Mouse (Mus musculus): Measurements from ENCODE around the gene Rab4a. TPM values are rescaled to one million over a fixed set of nuclear protein-coding genes. Genes with fewer than 3 reads are reported as not detected.
"Not testable (repeated sequence)": the region's sequence is repeated elsewhere in the genome, so short reads cannot be mapped to it uniquely, and the experiment has no call there.

The Rab4a gene
- total RNA-seq, 1 experiment from 2014 or later = 20.0 TPM

DNA sequence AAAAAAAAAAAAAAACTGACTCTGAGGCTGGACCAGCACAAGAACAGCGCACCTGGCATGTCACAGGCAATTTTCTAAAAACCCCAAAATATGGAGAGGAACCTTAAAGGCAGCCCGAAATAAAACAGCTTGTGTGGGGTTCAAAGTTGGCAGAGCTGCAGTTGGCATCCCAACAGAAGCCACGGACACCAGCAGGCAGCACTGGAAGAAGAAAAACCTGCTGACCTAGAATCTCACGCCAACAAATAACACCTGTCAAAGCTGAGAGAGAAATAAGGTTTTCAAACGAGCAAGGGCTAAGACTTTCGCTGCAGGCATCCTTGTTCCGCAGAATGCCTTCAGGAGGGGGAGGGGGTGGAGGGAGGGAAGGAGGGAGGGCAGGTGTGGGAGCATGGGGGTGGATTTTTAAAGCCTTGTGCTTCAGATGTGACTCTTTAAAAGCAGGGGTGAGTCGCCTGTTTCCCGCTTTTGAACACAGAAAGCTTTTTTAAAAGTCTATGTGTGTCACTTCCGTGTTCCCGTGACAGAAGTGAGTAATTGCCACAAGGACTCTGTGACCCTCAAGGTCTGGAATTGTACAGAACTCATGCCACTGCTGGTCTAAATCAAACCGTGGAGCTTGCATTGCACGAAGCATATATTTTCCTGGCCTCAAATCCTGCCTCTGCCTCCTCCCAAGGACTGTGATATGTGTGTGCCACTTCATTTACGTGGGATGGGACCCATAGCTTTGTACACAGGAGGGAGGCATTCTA is 17.2 kb upstream of the Rab4a start:
- DNase-seq = peak; percentile 58

DNA sequence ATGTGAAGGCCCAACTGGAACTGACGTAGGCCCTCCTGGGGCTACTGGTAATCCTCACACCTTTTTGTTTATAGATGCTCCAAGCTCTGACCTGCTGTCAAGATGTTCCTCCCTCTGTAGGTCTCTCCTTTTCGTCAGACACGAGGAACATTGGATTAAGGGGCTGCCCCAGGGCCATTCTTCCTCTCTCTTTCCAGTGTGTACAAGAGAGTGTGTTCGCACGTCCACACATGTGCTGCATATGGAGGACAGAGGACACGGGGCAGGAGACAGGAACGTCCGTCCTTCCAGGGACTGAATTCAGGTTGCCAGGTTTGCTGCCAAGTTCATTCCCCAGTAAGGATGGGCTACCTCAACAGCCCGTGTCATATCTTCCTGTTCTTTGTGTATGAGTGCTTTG is 16.3 kb upstream of the Rab4a start:
- DNase-seq = no peak

DNA sequence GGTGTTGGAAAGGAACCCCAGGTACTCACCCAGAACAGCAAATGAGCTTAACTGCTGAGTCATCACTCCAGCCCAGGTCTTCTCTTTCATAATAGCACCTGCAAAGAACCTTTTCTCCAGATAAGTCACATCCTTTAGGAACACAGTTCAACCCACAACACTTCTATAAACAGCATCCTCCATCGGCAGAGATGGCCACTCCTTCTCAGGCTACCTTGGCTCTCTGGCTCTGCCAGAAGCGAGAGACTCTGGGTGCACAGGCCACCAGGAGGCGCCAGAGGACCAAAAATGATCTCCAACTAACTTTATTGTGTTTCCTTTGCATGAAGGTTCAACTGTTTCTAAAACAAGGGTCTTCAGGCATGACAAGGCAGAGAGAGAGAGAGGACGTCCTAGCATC is 15.8 kb upstream of the Rab4a start:
- peak; percentile 94 for DNase-seq

DNA sequence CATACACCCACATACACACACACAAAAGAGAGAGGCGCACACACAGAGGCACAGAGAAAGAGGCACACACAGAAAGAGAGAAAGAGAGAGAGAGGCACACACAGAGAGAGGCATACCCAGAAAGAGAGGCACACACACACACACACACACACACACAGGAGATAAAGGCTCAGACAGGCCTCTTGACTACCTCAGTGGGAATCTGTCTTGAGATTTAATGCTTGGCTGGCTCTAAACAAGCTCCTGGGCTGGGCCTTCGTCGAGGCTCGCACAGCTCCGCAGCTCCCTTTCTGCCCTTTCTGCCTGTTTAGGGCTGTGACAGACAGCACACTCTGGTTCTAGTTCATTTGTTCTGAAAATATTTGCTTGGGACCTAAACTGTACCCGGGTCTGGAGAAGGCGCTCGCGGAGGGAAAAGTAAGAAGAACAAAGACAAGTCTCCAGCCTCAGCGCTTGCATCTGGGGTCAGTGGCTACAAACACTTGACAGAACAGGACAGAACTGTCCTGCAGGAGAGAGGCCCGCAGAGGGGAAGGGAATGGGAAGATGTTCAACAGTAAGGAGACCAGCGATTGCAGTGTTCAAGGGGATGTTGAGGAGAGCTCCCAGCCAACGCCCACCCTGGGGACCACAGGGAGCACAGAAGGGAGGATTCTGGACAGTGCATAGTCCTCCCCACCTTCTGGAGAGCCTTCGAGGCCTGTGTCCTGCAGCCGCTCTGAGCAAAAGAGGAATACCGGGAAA is 14.5 kb upstream of the Rab4a start:
- DNase-seq = no peak

DNA sequence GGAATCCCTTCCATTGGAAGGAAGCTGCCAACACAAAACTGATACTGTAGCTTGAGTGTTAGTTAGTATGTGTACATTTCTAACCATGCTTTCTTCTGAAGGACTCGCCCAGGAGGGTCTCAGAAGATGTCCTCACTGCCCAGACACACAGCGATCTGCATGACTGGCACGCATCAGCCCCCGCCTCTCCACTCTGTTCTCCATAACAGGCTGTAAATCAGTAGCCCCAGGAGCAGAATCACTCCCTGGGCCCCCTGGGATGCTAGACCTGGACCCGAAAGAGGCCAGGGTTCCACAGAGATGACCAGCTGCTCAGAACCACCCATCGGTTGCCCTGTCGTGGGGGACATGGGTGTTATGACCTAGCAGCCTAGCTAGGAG is 13.9 kb upstream of the Rab4a start:
- no peak for DNase-seq

DNA sequence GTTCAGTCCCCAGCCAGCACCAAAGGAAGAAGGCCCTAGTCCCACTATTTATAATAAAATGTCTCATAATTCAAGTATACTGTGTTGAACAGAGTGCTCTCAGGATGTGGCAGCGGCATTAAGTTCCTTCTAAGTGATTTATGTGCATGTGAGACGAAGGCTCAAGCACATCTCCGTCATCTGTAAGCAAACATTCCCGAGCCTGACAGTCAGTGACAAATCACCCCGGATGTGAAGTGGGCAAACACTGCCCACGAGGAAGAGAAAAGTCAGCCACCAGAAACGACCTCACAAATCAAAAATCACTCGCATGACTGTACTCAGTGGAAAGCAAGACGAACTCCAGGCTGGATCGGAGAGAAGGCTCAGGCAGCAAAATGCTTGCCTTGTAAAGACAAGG is 11.9 kb upstream of the Rab4a start:
- peak; percentile 48 for DNase-seq

DNA sequence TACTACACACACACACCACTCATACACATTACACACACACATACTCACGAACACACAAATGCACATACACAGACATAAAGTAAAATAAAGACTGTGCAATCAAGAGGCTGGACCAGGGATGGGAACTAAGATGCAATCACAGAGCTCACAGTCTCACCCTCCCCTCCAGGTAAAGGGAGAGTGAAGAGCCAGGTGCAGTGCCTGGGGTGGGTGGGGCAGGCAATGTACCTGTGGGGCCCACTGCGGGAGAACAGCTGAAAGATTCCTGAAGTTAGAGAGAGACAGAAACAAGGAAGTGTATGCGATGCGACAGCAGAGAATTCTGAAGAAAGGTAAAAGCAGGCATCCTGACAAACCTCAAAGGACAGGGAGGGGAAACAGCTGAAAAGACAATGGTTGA is 11.0 kb upstream of the Rab4a start:
- no peak for DNase-seq

DNA sequence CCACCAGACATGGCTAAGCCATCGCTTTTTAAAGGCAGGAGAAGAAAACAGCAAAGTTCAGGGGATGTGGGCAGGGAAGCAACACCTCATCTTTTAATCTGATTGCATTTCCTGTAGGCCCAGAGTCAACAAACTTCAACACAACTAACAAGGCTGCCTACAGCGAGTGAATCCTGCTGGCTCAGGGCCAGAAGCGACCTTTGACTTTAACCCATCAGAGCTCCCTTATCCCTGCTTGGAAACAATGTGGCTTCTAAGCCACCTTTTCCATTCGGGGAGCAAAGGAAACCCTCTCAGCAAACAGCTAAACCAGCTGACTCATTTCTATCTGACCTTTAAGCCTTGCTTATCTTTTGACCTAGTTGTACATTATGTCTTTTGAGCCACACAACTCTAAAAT is 9.0 kb upstream of the Rab4a start:
- DNase-seq = peak; percentile 57

DNA sequence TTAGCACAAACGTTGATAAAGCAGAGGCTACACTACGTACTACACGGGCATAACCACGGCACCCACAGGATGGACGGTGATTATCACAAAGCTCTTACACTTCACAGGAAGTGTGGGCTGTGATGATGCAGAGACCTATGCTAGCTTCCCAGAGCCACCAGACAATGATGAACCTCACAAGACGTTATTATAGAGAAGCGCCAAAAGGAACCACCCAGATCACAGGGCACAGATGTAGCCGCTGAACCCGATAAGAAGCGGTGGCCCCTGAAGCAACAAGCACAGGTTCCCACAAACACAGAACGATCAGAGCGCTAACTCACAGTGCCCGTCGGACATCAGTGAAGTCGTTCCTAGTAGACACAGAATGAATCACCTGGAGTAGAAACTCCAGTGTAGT is 7.9 kb upstream of the Rab4a start:
- no peak for DNase-seq

DNA sequence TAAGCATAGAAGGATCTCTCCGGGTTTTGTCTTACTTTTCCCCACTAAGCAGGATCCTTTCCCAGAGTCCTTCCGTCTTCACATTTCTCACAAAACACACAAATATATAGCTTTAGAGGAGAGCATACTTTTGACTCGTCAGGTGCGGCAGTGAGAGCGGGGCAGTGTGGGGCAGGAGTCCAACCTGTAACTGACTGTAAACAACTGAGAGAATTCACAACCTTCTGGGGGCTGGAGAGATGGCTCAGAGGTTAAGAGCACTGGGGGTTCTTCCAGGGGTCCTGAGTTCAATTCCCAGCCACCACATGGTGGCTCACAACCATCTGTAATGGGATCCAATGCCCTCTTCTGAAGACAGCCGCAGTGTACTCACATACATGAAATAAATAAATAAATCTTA is 6.4 kb upstream of the Rab4a start:
- DNase-seq = no peak

DNA sequence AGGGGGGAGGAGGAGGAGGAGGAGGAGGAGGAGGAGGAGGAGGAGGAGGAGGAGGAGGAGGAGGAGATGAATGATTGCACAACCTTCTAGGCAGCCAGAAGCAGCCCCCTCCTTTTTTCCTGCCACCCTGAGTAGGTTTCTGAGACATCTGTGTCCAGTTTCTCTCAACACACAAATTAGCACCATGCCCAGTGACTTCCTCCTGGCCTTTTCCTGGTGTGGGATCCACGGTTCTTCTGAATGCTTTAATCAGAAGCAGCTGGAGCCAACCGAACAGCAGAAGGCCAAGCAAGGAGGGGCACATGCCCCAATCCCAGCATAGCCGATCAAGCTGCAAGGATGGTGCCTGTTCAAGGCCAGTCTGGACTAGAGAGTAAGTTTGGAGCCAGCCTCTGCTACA is 5.9 kb upstream of the Rab4a start:
- DNase-seq = no peak

DNA sequence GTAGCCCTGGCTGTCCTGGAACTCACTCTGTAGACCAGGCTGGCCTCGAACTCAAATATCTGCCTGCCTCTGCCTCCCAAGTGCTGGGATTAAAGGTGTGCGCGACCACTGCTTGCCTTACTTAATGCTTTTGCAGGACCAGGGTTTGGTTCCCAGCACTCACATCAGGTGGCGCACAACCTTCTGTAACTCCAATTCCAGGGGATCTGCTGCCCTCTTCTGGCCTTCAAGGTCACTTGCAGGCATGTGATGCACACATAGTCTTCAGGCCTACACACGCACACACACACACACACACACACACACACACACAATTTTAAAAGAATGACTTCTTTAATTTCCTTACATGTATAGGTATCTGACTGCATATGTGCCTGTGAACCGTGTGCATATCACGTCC is 4.9 kb upstream of the Rab4a start:
- no peak for DNase-seq

DNA sequence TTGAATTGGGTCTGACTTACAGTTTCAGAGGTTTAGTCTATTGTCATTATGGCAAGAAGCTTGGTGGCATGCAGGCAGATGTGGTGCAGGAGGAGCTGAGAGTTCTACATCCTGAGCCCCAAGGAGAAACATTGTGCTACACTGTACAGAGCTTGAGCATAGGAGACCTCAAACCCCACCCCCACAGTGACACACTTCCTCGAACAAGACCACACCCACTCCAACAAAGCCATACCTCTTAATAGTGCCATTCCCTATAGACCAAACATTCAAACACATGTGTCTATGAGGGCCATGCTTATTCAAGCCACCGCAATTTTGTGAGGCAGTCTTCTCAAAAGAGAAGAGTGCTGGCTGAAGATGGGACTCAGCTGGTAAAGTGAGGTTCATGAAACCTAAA is 4.2 kb upstream of the Rab4a start:
- DNase-seq = no peak

DNA sequence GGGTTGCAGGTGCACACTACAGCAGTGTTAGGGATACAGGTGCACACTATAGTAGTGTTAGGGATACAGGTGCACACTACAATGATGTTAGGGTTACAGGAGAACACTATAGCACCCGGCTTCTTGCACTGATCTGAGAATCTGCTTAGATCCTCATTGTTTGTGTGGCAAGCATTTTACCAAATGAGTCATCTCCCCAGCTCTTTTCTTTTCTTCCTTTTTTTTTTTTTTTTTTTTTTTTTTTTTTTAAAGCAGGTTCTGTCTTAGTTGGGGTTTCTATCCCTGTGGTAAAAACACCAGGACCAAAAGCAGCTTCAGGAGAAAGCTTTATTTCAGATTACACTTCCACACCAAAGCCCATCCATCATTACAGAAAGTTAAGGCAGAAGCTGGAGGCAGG is 2.1 kb upstream of the Rab4a start:
- no peak for DNase-seq

DNA sequence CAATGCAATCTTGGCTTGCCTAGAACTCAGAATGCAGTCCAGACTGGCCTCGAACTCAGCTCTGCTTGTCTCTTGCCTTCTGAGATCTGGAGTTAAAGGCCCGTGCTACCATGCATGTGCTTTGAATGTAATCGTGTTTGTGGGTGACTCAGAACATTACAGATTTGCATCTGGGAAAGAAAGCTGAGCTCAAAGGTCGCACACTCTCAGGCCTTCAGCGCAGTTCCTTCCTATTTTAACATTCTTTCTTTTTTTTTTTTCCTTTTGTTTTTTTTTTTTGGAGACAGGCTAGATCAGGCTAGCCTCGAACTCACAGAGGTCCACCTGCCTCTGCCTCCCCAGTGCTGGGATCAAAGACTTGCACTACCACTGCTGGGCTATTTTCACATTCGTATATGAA is 1.2 kb upstream of the Rab4a start:
- DNase-seq = no peak

DNA sequence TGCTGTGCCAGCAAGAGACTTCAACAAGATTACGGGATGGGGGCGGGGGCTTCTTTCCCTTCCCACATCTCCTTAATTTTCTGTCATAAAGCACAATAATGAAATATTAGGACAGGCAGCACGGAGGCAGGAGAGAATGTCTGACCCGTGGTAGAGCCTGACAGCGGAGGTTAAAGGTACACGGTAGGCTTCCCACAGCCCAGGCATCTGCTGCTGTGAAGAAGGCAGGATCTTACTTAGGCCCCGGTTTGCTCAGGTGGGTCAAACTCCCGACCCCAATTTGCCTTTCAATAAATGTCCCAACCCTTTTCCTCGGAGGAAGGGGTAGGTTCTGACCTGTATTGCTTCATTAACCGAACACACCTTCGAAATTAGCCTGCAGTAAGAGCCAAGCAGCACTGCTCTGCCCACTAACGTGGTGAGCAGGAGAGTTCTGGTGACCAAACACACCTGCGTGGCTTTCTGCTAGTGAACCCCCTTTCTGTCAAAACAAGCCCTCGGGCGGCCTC is 522 bp upstream of the Rab4a start:
- DNase-seq = no peak

DNA sequence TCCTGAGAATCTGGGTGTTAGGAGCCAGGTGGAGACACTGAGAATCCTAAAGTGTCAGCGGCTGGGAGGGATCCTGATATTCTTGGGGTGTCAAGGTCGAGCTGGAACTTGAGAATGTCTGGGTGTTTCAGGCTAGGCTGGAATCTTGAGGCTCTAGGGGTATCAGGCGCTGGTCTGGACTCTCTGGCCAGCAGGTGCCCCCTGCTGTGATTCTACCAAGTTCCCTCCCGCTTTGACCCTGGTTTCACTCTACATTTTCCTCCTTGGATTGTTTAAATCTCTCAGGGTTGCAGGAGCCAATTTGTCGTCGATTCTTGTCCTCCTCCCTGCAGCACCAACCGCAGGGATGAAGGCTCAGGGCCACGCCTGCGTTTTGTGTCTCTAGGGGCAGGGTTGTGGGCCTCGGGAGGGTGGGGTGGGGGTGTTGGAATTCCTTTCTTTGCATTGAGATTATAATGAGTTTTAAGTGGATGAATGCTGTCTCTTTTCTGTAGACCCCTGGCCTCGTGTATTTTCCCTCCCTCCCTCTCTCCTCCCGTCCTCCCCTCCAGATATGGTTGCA is 670 bp downstream of the Rab4a start:
- DNase-seq = no peak

DNA sequence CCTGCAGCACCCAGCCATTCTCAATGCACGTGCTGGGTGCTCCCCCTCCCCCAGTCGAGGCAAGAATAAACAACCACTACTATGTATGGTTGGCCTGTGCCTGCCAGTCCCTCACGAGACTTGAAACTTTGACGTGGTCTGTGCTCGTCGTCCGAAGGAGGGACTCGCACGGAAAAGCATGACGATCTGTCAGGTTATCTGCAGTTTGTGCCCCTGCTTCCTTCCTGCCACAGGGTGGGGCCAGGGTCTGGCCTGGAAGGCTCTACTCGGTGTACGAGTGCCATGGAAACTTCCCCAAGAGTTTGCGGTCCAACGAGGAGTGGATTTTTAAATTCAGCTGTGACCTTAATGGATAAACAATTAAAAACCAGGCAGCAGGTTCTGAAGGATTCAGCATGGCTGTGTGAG is 1.2 kb downstream of the Rab4a start:
- DNase-seq = peak; percentile 25

DNA sequence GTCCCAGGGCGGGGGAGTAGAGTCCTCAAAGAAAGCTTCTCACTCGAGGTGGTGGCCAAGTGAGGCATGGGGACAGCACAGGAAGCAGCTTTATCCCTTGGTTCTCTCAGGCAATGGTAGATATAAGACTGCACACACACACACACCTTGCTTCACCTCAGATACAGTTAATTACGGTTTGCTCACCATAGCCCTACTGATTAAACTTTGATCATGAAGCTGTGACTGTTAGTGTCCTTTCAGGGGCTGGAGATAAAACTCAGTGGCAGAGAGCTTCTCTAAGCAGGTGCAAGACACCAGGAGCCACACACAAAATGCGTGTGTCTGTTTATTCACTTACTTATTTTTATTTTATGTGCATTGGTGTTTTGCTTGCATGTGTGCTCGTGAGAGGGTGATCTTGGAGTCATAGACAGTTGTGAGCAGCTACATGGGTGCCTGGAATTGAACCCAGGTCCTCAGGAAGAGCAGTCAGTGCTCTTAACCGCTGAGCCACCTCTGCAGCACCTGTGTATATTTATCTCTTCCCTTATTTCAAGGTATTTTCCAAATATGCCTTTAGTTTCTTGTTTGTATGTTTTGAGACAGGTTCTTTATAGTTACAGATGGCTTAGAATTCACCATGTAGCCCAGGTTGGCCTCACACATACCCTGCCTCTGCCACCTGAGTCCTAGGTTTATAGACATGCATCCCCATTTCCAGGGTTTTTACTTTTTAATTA is 2.2 kb downstream of the Rab4a start:
- DNase-seq = no peak

DNA sequence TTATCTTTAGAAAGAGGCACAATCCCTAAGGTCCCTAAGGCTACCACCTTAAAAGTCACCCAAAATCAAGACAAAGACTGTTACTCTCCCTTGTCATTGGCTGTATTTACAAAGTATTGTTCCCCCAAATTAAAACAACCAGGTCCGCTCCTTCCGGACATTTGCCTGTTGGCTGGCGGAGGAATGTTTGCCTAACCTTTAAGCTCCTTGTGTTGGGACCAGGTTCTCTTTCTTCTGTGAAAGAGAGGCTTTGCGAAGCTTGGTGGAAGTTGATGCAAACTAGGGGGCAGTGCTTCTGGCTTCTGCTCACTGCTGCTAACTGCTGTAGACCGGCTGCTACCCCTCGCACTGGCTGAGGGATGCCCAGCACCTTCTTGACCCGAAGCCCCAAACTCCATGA is 2.9 kb downstream of the Rab4a start:
- DNase-seq = no peak

DNA sequence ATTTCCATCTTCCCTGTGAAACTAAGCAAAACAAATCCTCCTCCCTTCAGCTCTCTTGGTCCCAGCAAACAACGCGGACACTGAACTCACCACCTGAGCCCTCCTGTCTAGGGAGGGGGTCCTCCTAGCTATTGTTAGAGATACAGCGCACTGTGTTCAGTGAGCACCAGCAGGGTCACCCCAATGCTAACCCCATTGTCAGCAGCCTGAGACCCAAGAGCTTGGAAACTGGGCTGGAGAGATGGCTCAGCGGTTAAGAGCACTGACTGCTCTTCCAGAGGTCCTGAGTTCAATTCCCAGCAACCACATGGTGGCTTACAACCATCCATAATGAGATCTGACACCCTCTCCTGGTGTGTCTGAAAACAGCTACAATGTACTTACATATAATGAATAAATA is 3.6 kb downstream of the Rab4a start:
- DNase-seq = not testable (repeated sequence)

DNA sequence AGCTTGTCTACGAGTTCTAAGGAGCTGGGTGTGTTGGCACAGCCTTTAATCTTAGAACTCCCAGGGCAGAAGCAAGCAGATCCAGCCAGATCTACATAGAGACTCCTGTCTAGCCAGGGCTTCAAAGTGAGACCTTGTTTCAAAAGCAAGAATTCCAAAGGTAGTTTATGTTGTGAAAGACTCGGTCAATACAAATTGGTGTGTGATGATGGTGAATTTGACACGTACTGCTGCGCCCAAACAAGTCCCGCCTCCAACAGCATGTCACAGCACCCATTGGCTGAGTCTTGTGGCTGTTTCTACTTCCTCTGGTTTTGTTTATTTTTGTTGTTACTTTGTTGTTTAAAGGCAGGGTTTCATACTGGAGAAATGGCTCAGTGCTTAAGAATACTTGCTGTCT is 6.4 kb downstream of the Rab4a start:
- no peak for DNase-seq
